Mouse (Mus musculus): ENCODE data around the gene Hhatl. TPM values are rescaled to one million over a fixed set of nuclear protein-coding genes. Genes with fewer than 3 reads are reported as not detected.

The Hhatl gene
- 0.40 and 0.51 TPM in 2 replicates for polyA plus RNA-seq (2015; fragmentation: Nextera tagmentation; extraction: Ambion mirVana)

- DNase-seq (ENCODE audit: low spot score), result no peak
Observed at GRCm38 (mm10) chr9:121791757-121792521, at the start of gene Hhatl. Gene Hhatl (minus strand): TSS chr9:121792507.

- DNase-seq (ENCODE audit: low spot score), result no peak
Observed at GRCm38 (mm10) chr9:121839622-121839965, 47.3 kb upstream of the Hhatl start.

GRCm38 (mm10) chr9:121838829-121839621, 46.7 kb upstream of the Hhatl start, which contains the start of gene Ccdc13:
Gene Ccdc13 (minus strand): TSS chr9:121839461.
- DNase-seq (ENCODE audit: low spot score), result peak; percentile 75

GRCm38 (mm10) chr9:121838008-121838407, 45.7 kb upstream of the Hhatl start:
- no peak for DNase-seq (ENCODE audit: low spot score)

- no peak for DNase-seq (ENCODE audit: low spot score)
Observed at GRCm38 (mm10) chr9:121833825-121834224, 41.5 kb upstream of the Hhatl start.

- peak; percentile 80 for DNase-seq (ENCODE audit: low spot score)
Observed at GRCm38 (mm10) chr9:121830956-121831293, 38.6 kb upstream of the Hhatl start.

- peak; percentile 37 for DNase-seq (ENCODE audit: low spot score)
Observed at GRCm38 (mm10) chr9:121830243-121830955, 38.1 kb upstream of the Hhatl start.

- no peak for DNase-seq (ENCODE audit: low spot score)
Observed at GRCm38 (mm10) chr9:121829270-121829992, 37.1 kb upstream of the Hhatl start.

GRCm38 (mm10) chr9:121828314-121828713, 36.0 kb upstream of the Hhatl start:
- no peak for DNase-seq (ENCODE audit: low spot score)

GRCm38 (mm10) chr9:121826356-121826755, 34.0 kb upstream of the Hhatl start:
- DNase-seq (ENCODE audit: low spot score), result no peak

- no peak for DNase-seq (ENCODE audit: low spot score)
Observed at GRCm38 (mm10) chr9:121823991-121824390, 31.7 kb upstream of the Hhatl start.

GRCm38 (mm10) chr9:121823051-121823450, 30.7 kb upstream of the Hhatl start:
- DNase-seq (ENCODE audit: low spot score), result no peak

- no peak for DNase-seq (ENCODE audit: low spot score)
Observed at GRCm38 (mm10) chr9:121822585-121822991, 30.3 kb upstream of the Hhatl start.

GRCm38 (mm10) chr9:121820765-121821164, 28.5 kb upstream of the Hhatl start:
- DNase-seq (ENCODE audit: low spot score), result no peak

- DNase-seq (ENCODE audit: low spot score), result no peak
Observed at GRCm38 (mm10) chr9:121819771-121820471, 27.6 kb upstream of the Hhatl start.

GRCm38 (mm10) chr9:121819073-121819770, 26.9 kb upstream of the Hhatl start:
- no peak for DNase-seq (ENCODE audit: low spot score)

- DNase-seq (ENCODE audit: low spot score), result no peak
Observed at GRCm38 (mm10) chr9:121815183-121815582, 22.9 kb upstream of the Hhatl start.

- no peak for DNase-seq (ENCODE audit: low spot score)
Observed at GRCm38 (mm10) chr9:121810081-121810821, 17.9 kb upstream of the Hhatl start.

GRCm38 (mm10) chr9:121808511-121808910, 16.2 kb upstream of the Hhatl start:
- DNase-seq (ENCODE audit: low spot score), result no peak
